Mouse (Mus musculus) small intestine, adult 2 months (tissue): ENCODE results near the gene Gng13. TPM values are rescaled to one million over a fixed set of nuclear protein-coding genes. Genes with fewer than 3 reads are reported as not detected.

Source experiments
- H3K27ac ChIP-seq: fragments of 200-500 bp; 2 replicates; pipeline ENCODE4 v1.5.1; 2012; ENCODE audit warnings: low read depth, low read length, control low read depth, inconsistent platforms; ENCODE audit not compliant: insufficient read depth
- H3K27me3 ChIP-seq: fragments of 200-500 bp; 2 replicates; pipeline ENCODE4 v1.6.1; 2012; ENCODE audit warnings: mild to moderate bottlenecking, moderate library complexity, low read length, inconsistent platforms; ENCODE audit not compliant: control insufficient read depth, insufficient read depth
- H3K36me3 ChIP-seq: fragments of 200-500 bp; 2 replicates; pipeline ENCODE4 v1.6.1; 2012; ENCODE audit warnings: mild to moderate bottlenecking, low read length, control low read depth, inconsistent platforms; ENCODE audit not compliant: control insufficient read depth, insufficient read depth
- H3K4me1 ChIP-seq: fragments of 200-500 bp; 2 replicates; pipeline ENCODE4 v1.6.1; 2012; ENCODE audit warnings: low read length, inconsistent platforms, mixed read lengths; ENCODE audit not compliant: control insufficient read depth, insufficient read depth, insufficient read length
- H3K4me3 ChIP-seq: fragments of 200-500 bp; 2 replicates; pipeline ENCODE4 v1.5.1; 2012; ENCODE audit warnings: low read depth, mild to moderate bottlenecking, control low read depth, inconsistent platforms, low read length, moderate library complexity
- CTCF ChIP-seq: fragments of 200-500 bp; IDR thresholded peaks from 2 replicates; pipeline ENCODE4 v1.5.1; 2012; ENCODE audit warnings: low read depth, mild to moderate bottlenecking, control low read depth, inconsistent platforms, low read length, moderate library complexity, mixed read lengths; ENCODE audit not compliant: insufficient replicate concordance, insufficient read length; ENCODE audit errors: extremely low read depth
- POLR2A ChIP-seq: fragments of 200-500 bp; IDR thresholded peaks from 2 replicates; pipeline ENCODE4 v1.6.1; 2012; ENCODE audit warnings: low read depth, mild to moderate bottlenecking, control low read depth, inconsistent platforms, low read length, moderate library complexity
- WGBS: fragments of 180-500 bp; shearing (Covaris S2); methylation state at CpG from one replicate; pipeline ENCODE4 v1.1.7; 2018; 5-methylcytosine and 5-hydroxymethylcytosine counted together
- polyA plus RNA-seq: library from polyadenylated mRNA; depleted of rRNA; stranded (reverse); fragments of >200 nt; gene quantifications from 2 replicates; pipeline ENCODE4 v1.2.3, GENCODE M21; 2012; rRNA removed

Gene Gng13
- polyA plus RNA-seq, 1 experiment, result 0.30 TPM

- H3K4me3 ChIP-seq, result no peak overlapping the region
- H3K4me1 ChIP-seq, result no peaks in the 10 kb centered on the region
- H3K27ac ChIP-seq, result no peak overlapping the region
- 44% methylated on average over 4 of the region's 4 CpGs for WGBS
- H3K36me3 ChIP-seq, result no peaks in the 10 kb centered on the region
- H3K27me3 ChIP-seq, result no peaks in the 10 kb centered on the region
- TF ChIP-seq CTCF (no peak), POLR2A (no peak)
These were observed 44.6 kb downstream of the Gng13 start for GRCm38 (mm10) chr17:25761561-25761970.

GRCm38 (mm10) chr17:25762591-25762990 is 45.6 kb downstream of the Gng13 start:
- no peak overlapping the region for H3K4me3 ChIP-seq
- TF ChIP-seq POLR2A (no peak), CTCF (no peak)
- H3K27me3 ChIP-seq, result no peaks in the 10 kb centered on the region
- no peaks in the 10 kb centered on the region for H3K36me3 ChIP-seq
- 45% methylated on average over 3 of the region's 3 CpGs for whole genome bisulfite sequencing
- H3K27ac ChIP-seq, result no peak overlapping the region
- no peaks in the 10 kb centered on the region for H3K4me1 ChIP-seq

GRCm38 (mm10) chr17:25765886-25766285 is 48.9 kb downstream of the Gng13 start:
- no peak overlapping the region for H3K4me3 ChIP-seq
- no peaks in the 10 kb centered on the region for H3K27me3 ChIP-seq
- H3K4me1 ChIP-seq, result no peaks in the 10 kb centered on the region
- no peak for TF ChIP-seq POLR2A
- TF ChIP-seq CTCF, result no peak
- WGBS, result 68% methylated on average over 5 of the region's 5 CpGs
- no peaks in the 10 kb centered on the region for H3K36me3 ChIP-seq
- no peak overlapping the region for H3K27ac ChIP-seq

Other genes starting within 250 kb of the Gng13 start
- 0.29 and 0.53 TPM in 2 replicates for gene Sstr5, start 219.9 kb upstream of the Gng13 start, polyA plus RNA-seq
- 0.67 and 0.98 TPM in 2 replicates for gene Sox8, start 146.5 kb upstream of the Gng13 start, polyA plus RNA-seq
- gene Lmf1, start 138.1 kb upstream of the Gng13 start, polyA plus RNA-seq, result 10.0 and 10.9 TPM in 2 replicates
- gene Chtf18, start 10.2 kb downstream of the Gng13 start, polyA plus RNA-seq, result 7.3 and 15.2 TPM in 2 replicates
- gene Rpusd1, start 10.5 kb downstream of the Gng13 start, polyA plus RNA-seq, result 12.4 and 23.0 TPM in 2 replicates
- 0.16 and 0.20 TPM in 2 replicates for gene Mslnl, start 18.9 kb downstream of the Gng13 start, polyA plus RNA-seq
- gene Msln, start 37.2 kb downstream of the Gng13 start, polyA plus RNA-seq, result 1.0 and 3.8 TPM in 2 replicates
- gene Narfl, start 56.6 kb downstream of the Gng13 start, polyA plus RNA-seq, result 14.9 and 19.3 TPM in 2 replicates
- gene Haghl, start 68.5 kb downstream of the Gng13 start, polyA plus RNA-seq, result 12.7 and 25.0 TPM in 2 replicates
- 0.06 TPM in 1 of 2 replicates, not detected in the other for gene Ccdc78, start 69.4 kb downstream of the Gng13 start, polyA plus RNA-seq
- 70.7 and 135 TPM in 2 replicates for gene Fam173a, start 75.7 kb downstream of the Gng13 start, polyA plus RNA-seq
- gene AC134908.4, start 78.5 kb downstream of the Gng13 start, polyA plus RNA-seq, result 0.48 TPM in 1 of 2 replicates, not detected in the other
- 28.2 and 31.9 TPM in 2 replicates for gene Metrn, start 80.0 kb downstream of the Gng13 start, polyA plus RNA-seq
- gene Fbxl16, start 91.9 kb downstream of the Gng13 start, polyA plus RNA-seq, result 3.1 and 3.7 TPM in 2 replicates
- gene Wdr24, start 106.5 kb downstream of the Gng13 start, polyA plus RNA-seq, result 18.2 and 40.0 TPM in 2 replicates
- 30.2 and 47.3 TPM in 2 replicates for gene Jmjd8, start 111.7 kb downstream of the Gng13 start, polyA plus RNA-seq
- 76.7 and 141 TPM in 2 replicates for gene Stub1, start 116.2 kb downstream of the Gng13 start, polyA plus RNA-seq
- 6.9 and 10.6 TPM in 2 replicates for gene Rhbdl1, start 120.1 kb downstream of the Gng13 start, polyA plus RNA-seq
- 28.3 and 55.5 TPM in 2 replicates for gene Gm20683, start 124.6 kb downstream of the Gng13 start, polyA plus RNA-seq
- gene Rhot2, start 127.7 kb downstream of the Gng13 start, polyA plus RNA-seq, result 54.9 and 87.5 TPM in 2 replicates
- gene Wdr90, start 144.3 kb downstream of the Gng13 start, polyA plus RNA-seq, result 8.3 and 13.3 TPM in 2 replicates
- 84.8 and 111 TPM in 2 replicates for gene Mcrip2, start 151.6 kb downstream of the Gng13 start, polyA plus RNA-seq
- 149 and 196 TPM in 2 replicates for gene Mettl26, start 157.9 kb downstream of the Gng13 start, polyA plus RNA-seq
- gene Wfikkn1, start 163.7 kb downstream of the Gng13 start, polyA plus RNA-seq, result 0.72 and 2.6 TPM in 2 replicates
- 20.7 and 43.4 TPM in 2 replicates for gene Rab40c, start 202.6 kb downstream of the Gng13 start, polyA plus RNA-seq
- gene Pigq, start 227.8 kb downstream of the Gng13 start, polyA plus RNA-seq, result 59.8 and 74.1 TPM in 2 replicates
- gene Nhlrc4, start 227.8 kb downstream of the Gng13 start, polyA plus RNA-seq, result 0.51 TPM in 1 of 2 replicates, not detected in the other
- 0.04 TPM in 1 of 2 replicates, not detected in the other for gene A930017K11Rik, start 235.4 kb downstream of the Gng13 start, polyA plus RNA-seq